ENCODE assay signal across 25 mouse cellular contexts in the genomic region with DNA sequence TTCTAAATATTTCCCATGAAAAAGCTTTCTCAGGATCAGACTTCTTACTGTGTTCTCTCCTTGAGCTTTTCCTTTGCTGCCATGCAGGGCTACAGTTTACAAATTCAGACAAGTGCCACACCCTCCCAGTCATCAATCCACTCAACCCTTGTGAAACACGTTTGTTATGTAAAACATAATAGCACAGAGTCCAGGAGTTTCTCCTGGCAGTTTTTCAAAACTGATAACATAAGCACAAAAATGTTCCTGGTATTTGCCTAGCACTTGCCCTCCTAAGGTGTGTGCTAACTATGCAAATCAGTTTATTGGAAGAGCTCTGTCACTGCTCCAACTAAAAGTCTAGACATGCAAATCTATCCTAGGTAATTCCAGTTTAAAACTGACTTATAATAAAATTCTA. TPM values are rescaled to one million over a fixed set of nuclear protein-coding genes. Genes with fewer than 3 reads are reported as not detected.
DNase-seq lines count a peak whose midpoint lies in the region; ATAC-seq lines count a peak whose summit lies in the region.
"Had no signal": no experiment of that assay in that cellular context is flagged by ENCODE, and none has a peak within 500 bp of the region (broad histone marks: within the 10 kb centered on the region; RNA-seq: fewer than 3 reads in every experiment).

No protein-coding gene starts in this region.

- no peak overlapping the region for H3K4me2 ChIP-seq in liver, embryonic 15.5 days
- H3K4me2 ChIP-seq in liver, embryonic 11.5 days = no peak overlapping the region
- no peak overlapping the region for H3K4me2 ChIP-seq in stomach, embryonic 15.5 days
- H3K4me2 ChIP-seq: heart, embryonic 13.5 days; hindbrain, embryonic 15.5 days; midbrain, embryonic 15.5 days had no signal

- H3K9ac ChIP-seq in liver, embryonic 15.5 days = no peak overlapping the region
- no peak overlapping the region for H3K9ac ChIP-seq in liver, embryonic 11.5 days (ENCODE audit: low read depth, low read length)
- no peak overlapping the region for H3K9ac ChIP-seq in stomach, embryonic 15.5 days
- H3K9ac ChIP-seq: heart, embryonic 13.5 days; hindbrain, embryonic 15.5 days; liver, embryonic 14.5 days; midbrain, embryonic 15.5 days had no signal

- no peaks in the 10 kb centered on the region for H3K27me3 ChIP-seq in liver, embryonic 15.5 days
- no peaks in the 10 kb centered on the region for H3K27me3 ChIP-seq in liver, embryonic 11.5 days (replicated peaks; ENCODE audit: control insufficient read depth, insufficient read depth, low read length)
- no peaks in the 10 kb centered on the region for H3K27me3 ChIP-seq in stomach, embryonic 15.5 days (replicated peaks)
- H3K27me3 ChIP-seq: CH12.LX; heart, embryonic 13.5 days; hindbrain, embryonic 15.5 days; midbrain, embryonic 15.5 days had no signal

- no peaks in the 10 kb centered on the region for H3K4me1 ChIP-seq in liver, embryonic 15.5 days (replicated peaks)
- H3K4me1 ChIP-seq in liver, embryonic 11.5 days (replicated peaks; ENCODE audit: control insufficient read depth, insufficient read depth, low read length) = no peaks in the 10 kb centered on the region
- H3K4me1 ChIP-seq in stomach, embryonic 15.5 days = no peaks in the 10 kb centered on the region
- H3K4me1 ChIP-seq: forebrain, embryonic 10.5 days; heart, embryonic 13.5 days; hindbrain, embryonic 15.5 days; limb, embryonic 10.5 days; midbrain, embryonic 15.5 days had no signal

- ATAC-seq in liver, embryonic 15.5 days (ENCODE audit: insufficient read depth) = peak; percentile 31; the same call in 1 of the 2 replicates
- no peak for ATAC-seq in liver, embryonic 11.5 days (replicated peaks; ENCODE audit: low FRiP score)
- peak; percentile 77 for ATAC-seq in stomach, embryonic 15.5 days (ENCODE audit: insufficient read depth, low FRiP score, low read depth)
- ATAC-seq: midbrain, embryonic 15.5 days had no signal

- no peaks in the 10 kb centered on the region for H3K9me3 ChIP-seq in liver, embryonic 15.5 days (replicated peaks)
- H3K9me3 ChIP-seq in liver, embryonic 11.5 days (ENCODE audit: control insufficient read depth, low read length) = no peaks in the 10 kb centered on the region
- H3K9me3 ChIP-seq in stomach, embryonic 15.5 days = no peaks in the 10 kb centered on the region
- H3K9me3 ChIP-seq: forebrain, embryonic 10.5 days; heart, embryonic 13.5 days; hindbrain, embryonic 15.5 days; limb, embryonic 10.5 days; midbrain, embryonic 15.5 days had no signal

- H3K4me3 ChIP-seq in liver, embryonic 15.5 days (replicated peaks) = no peak overlapping the region
- H3K4me3 ChIP-seq in liver, embryonic 11.5 days (ENCODE audit: low read depth, low read length) = no peak overlapping the region
- no peak overlapping the region for H3K4me3 ChIP-seq in stomach, embryonic 15.5 days (replicated peaks)
- H3K4me3 ChIP-seq: forebrain, embryonic 10.5 days; heart, embryonic 13.5 days; hindbrain, embryonic 15.5 days; limb, embryonic 10.5 days; midbrain, embryonic 15.5 days; myocyte had no signal

- H3K27ac ChIP-seq in liver, embryonic 15.5 days (replicated peaks) = no peak overlapping the region
- H3K27ac ChIP-seq in liver, embryonic 11.5 days (ENCODE audit: low read depth, low read length) = no peak overlapping the region
- no peak overlapping the region for H3K27ac ChIP-seq in stomach, embryonic 15.5 days
- H3K27ac ChIP-seq: forebrain, embryonic 10.5 days; heart, embryonic 13.5 days; hindbrain, embryonic 15.5 days; limb, embryonic 10.5 days; liver, embryonic 14.5 days; midbrain, embryonic 15.5 days had no signal

- WGBS in liver, embryonic 15.5 days (ENCODE audit: insufficient replicate concordance) = 21% methylated on average over 1 of the region's 1 CpGs
- 47% methylated on average over 1 of the region's 1 CpGs for WGBS in liver, embryonic 11.5 days
- WGBS in large intestine, adult 2 months = 5% methylated on average over 1 of the region's 1 CpGs
- 5% methylated on average over 1 of the region's 1 CpGs for WGBS in stomach, embryonic 15.5 days

- DNase-seq in liver, embryonic 11.5 days (ENCODE audit: low spot score) = no peak
- DNase-seq in ZHBTc4 (ENCODE audit: low read depth, low spot score) = peak; percentile 9
- DNase-seq in large intestine, adult 2 months (ENCODE audit: low read depth, low spot score) = peak; percentile 68
- DNase-seq in kidney, postnatal 36 days = no peak
- DNase-seq in retina, embryonic 14.5 days (ENCODE audit: low spot score) = no peak
- DNase-seq: adrenal gland, postnatal 36 days; cerebellum, adult 11-12 months; cerebellum, postnatal 14 days; embryo, embryonic 11 days; kidney, adult 18-20 months; kidney, postnatal 10 days; layer of hippocampus, adult 9-11 months; right cerebral cortex, postnatal 14 days; spleen, adult 18-20 months; thymus, postnatal 14 days had no signal

- H3K36me3 ChIP-seq in liver, embryonic 15.5 days (replicated peaks) = no peaks in the 10 kb centered on the region
- no peaks in the 10 kb centered on the region for H3K36me3 ChIP-seq in liver, embryonic 11.5 days (ENCODE audit: control insufficient read depth, insufficient read depth, low read length)
- no peaks in the 10 kb centered on the region for H3K36me3 ChIP-seq in stomach, embryonic 15.5 days
- H3K36me3 ChIP-seq: forebrain, embryonic 10.5 days; heart, embryonic 13.5 days; hindbrain, embryonic 15.5 days; limb, embryonic 10.5 days; midbrain, embryonic 15.5 days had no signal

RNA-seq across cellular contexts. Expression of gene Fabp7, which starts 21.6 kb away (rescaled TPM):
- polyA plus RNA-seq in liver, embryonic 15.5 days (2015; fragmentation: Nextera tagmentation; extraction: Ambion mirVana) = 1.5 and 1.8 TPM in 2 replicates
- polyA plus RNA-seq in liver, embryonic 11.5 days (2014; fragmentation: Nextera tagmentation; extraction: Ambion mirVana) = 1.9 and 2.8 TPM in 2 replicates
- polyA plus RNA-seq in large intestine, adult 2 months (2012; rRNA removed) = 0.40 and 0.67 TPM in 2 replicates
- 60.9 and 66.4 TPM in 2 replicates for polyA plus RNA-seq in stomach, embryonic 15.5 days (2015; fragmentation: Nextera tagmentation; extraction: Ambion mirVana)

RNA-seq across cellular contexts. Expression of gene Smpdl3a, which starts 31.1 kb away (rescaled TPM):
- polyA plus RNA-seq in liver, embryonic 15.5 days (2015; fragmentation: Nextera tagmentation; extraction: Ambion mirVana) = 24.6 and 27.7 TPM in 2 replicates
- polyA plus RNA-seq in liver, embryonic 11.5 days (2014; fragmentation: Nextera tagmentation; extraction: Ambion mirVana) = 9.0 and 13.4 TPM in 2 replicates
- polyA plus RNA-seq in large intestine, adult 2 months (2012; rRNA removed) = 76.1 and 104 TPM in 2 replicates
- polyA plus RNA-seq in stomach, embryonic 15.5 days (2015; fragmentation: Nextera tagmentation; extraction: Ambion mirVana) = 37.0 and 42.2 TPM in 2 replicates

Comparison
In these comparisons a context has a peak if more than half of its experiments do, and no peak if none do; other contexts are left out.
1. DNase-seq: peak in ZHBTc4 (single experiment) and large intestine, adult 2 months (single experiment); none in liver, embryonic 11.5 days (single experiment), kidney, postnatal 36 days (0 of 2) and retina, embryonic 14.5 days (single experiment).
2. RNA of gene Fabp7, which starts 21.6 kb away (polyA plus RNA-seq): 60.9 to 66.4 TPM in stomach, embryonic 15.5 days; 1.9 to 2.8 TPM in liver, embryonic 11.5 days, 1.5 to 1.8 TPM in liver, embryonic 15.5 days and 0.40 to 0.67 TPM in large intestine, adult 2 months; every median in the first group is over 10 times any median in the second.